Mouse (Mus musculus): ENCODE data around the gene Ttll11.
A peak's percentile ranks its signal among the peaks of the same experiment; 100 is the strongest.

Ttll11 gene

DNA sequence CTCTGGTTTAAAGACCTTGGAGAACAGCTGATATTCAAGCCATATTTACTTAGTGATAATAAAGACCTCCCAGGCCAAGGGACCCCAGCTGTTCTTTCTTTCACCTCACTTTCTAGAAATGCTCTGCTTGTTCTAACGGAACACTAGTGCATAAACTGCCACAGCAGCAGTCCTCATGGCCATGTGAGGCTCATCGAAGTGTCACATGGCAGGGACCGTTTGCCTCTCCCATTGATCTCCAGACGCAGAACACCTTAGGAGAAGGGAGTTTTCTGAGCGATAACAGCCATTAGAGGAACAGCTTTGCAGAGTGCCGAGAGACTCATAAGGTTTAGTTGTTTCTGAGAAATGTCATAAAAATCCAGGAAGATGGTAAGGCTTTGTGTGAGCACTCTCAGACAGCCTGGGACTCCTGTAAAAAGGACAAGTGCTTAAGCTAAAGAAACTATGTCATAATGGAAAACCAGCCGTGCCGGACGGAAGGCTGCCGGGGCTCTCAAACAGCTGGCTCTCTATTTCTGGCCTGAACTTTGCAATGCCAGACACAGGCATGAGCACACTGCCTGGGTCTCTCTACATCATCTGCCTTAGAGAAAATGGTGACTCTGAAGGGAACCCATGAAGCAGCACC lies 13.7 kb downstream of the Ttll11 start:
- DNase-seq (ENCODE audit: low spot score in 2 of 2), result no peak

DNA sequence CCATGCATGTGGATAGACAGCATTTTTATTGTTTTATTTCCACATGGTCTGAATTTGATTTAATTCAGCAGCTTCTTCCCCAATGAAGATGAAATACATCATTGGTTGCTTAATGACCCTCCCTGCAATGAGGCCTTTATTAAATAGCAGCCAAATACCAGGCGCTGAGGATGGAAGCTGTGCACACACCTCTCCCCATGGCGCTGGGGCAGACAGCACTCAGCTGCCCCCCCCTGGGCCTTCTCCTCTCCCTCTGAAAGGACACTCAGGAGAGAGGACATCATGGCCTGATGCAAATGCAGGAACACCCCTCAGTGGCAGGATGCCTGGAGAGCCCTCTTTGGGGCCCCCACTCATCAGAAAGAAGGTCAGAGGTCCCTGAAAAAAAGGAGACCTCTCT lies 16.4 kb downstream of the Ttll11 start:
- no peak for DNase-seq (ENCODE audit: low spot score in 2 of 2)

DNA sequence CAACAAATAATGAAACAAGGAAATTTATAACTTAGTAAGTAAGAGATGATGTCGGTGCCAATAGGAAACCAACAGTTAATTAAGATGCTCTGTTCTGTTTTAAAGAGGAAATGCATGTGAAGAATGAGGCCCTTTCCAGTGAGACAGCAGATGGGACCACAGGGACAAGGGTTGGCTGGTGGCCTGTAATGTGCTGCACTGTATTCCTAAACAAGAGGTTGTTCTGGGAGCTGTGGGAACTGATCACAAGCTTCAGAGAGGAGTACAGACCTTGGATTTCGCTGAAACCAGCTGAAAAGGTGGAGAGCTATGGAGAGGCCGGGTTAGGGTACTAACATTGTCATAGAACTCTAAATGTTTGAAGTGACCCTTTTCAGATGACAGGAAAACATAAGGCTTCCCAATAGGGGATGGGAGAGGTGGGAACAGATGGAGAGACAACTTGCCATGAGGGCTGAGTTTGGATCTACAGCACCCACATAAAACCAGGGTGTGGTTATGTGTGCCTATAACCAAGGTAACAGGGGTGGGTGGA lies 18.1 kb downstream of the Ttll11 start:
- DNase-seq (ENCODE audit: low spot score in 2 of 2), result no peak

DNA sequence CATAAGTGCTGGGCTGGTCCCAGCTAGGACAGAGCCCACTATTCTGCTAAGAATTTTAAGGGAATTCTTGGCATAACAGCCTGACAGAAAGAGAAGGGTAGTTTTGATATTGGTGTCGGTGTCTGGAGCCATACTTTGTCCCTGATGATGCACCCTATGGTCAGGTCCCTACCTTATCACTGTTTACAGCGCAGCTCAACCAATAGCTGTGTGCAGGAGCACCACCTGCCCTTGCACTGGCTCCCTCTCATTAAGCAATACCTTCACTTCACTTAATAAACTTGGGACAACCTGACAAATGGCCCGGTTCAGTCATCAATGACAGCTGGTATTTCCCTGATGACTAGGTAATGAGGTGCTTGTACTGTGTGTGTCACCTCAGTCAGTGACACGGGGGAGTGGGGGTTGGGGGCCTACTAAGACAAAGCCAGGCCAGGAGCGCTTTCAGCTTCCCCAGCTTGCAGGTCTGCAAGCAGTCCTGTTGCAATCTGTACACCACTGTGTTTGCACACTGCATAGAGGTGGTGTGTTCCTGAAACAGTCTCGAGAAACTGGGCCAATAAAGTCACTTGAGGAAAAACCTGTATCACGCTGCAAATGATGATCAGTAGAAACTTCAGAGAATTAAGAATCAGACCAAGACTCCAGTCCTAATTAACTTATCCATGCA lies 22.1 kb downstream of the Ttll11 start:
- no peak for DNase-seq (ENCODE audit: low spot score in 2 of 2)

DNA sequence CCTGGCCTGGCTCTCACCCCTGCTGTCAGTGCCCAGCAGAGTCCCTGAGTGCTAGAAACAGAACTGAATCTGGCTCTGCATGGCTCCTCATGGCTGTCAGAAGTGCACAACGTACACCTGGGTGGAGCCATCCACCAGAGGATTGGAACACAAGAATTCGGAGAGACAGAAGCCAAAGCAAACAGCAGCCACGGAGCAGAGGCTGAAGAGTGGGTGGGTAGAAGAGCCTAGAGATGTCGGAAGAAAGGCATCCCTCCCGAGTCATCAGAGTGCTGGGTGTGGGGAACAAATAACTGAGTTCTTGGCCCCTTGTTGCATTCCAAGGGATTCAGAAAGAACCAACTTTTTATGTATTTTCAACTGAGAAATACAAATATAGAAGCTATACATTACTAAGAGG lies 24.5 kb downstream of the Ttll11 start:
- no peak for DNase-seq (ENCODE audit: low spot score in 2 of 2)

DNA sequence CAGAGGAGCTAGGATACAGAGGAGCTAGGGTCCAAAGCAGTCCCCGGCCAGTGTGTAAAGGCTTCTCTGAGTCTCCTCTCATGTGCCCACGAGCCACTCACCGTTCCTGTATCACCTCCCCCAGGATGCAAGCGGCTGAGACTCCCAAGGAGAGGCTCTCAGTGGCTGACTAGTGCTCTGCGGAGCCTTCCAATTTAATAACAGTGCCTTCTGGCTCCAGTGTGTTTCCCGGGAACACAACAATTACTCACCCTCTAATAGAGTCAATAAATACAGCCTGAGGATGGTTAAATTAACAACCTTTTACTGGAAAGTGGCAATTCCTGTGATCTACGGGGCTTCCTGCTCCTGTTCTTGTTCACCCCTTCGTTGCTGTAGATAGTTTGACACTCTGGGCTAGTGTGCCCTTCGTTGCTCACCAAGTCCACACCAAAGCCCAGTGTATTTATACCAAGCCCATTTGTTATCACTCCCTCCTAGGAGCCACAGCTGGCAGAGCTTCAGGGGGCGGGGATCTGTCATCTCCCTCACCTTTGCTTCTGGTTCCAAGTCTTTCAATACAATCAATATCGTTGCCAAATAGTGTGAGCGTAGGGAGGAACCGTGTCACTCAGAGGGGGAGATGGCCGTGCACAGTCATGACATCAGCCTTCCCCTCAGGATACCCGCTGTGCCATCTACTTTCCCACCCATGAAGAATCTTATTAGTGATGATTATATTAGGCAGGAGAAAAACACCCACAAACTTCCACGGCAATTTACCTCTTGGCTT lies 27.3 kb downstream of the Ttll11 start:
- DNase-seq (ENCODE audit: low spot score in 2 of 2), result no peak

DNA sequence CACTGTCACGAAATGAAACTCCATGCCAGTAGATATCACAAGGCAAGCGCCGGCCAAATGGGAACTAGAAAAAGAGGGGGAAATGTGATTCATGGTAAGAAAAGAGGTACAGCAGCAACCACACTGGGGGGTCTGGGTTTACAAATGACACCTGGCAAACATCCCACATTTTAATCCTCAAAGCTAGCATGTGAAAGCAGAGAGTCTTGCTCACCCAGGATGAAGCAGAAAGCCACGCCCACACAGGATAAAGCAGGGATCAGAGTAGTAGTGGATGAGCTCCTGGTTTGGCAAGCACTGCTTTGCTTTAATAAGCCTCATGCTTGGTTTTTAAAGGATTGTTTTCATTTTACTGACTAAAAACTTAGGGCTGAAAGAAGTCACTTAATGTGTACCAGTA lies 34.8 kb downstream of the Ttll11 start:
- DNase-seq (ENCODE audit: low spot score in 2 of 2), result no peak

DNA sequence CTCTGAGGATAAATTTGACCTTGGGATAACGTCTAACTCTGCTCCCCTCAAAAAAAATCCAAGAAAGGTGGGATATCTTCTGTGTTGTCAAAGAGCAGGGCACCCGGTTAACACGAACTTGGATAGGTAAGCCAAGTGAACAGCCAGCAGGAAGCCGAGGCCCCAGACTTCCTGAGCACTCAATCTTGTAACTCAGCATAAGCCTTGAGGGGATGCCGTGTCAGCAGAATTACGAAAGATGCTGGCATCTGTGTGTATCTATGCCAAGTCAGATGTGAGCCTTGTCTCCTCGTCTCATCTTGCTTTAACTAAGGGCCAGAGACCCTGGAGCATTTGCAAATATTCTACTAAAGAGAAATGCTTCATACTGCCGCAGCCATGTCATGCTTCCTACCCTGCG lies 36.8 kb downstream of the Ttll11 start:
- no peak for DNase-seq (ENCODE audit: low spot score in 2 of 2)

DNA sequence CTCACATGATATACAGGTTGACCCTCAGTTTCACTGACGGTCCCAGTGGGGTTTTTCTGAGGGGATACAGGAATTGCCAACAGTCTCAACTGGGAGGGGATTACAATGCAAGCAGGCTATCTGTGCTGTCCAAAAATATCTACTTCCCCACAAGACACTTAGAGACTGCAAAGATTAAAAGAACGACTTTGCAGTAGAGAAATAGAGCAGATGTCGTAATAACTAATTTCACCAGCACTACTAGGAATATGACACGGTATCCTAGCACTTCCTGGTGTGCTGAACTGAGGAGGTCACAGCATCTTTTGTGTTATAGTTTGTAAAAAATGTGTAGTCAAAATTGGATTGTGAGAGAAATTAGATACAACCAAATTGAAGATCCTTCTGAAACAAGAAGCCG lies 44.7 kb downstream of the Ttll11 start:
- no peak for DNase-seq (ENCODE audit: low spot score in 2 of 2)

DNA sequence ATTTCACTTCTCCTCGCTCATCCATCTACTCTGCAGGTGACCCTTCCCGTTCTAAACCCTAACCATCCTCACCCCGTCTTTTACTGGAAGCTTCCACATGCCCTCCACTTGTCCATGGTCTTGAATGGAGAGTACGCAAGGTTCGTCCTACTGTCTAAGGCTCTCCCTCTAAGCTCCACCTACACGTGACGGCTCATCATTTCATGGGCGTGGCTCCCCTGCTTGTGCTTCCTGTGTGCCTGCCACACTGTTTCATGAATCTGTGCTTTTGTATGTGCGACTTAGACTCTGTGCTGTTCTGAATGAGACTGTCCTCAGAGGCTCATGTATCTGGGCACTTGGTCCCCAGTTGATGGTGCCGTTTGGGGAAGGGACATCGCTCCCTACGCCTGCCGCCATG lies 46.6 kb downstream of the Ttll11 start:
- DNase-seq (ENCODE audit: low spot score in 2 of 2), result no peak

DNA sequence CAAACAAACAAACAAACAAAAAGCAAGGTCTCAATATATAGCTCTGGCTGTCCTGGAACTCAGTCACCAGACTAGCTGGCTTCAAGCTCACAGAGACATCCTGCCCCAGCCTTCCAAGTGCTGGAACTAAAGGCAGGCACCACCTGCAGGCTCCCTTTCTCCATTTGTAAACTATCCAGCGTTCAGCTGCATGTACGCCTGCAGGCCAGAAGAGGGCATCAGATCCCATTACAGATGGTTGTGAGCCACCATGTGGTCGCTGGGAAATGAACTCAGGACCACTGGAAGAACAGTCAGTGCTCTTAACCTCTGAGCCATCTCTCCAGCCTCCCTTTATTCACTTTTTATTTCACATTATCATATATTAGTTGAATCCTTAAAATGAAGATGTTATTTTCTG lies 48.1 kb downstream of the Ttll11 start:
- DNase-seq (ENCODE audit: low spot score in 2 of 2), result no peak

DNA sequence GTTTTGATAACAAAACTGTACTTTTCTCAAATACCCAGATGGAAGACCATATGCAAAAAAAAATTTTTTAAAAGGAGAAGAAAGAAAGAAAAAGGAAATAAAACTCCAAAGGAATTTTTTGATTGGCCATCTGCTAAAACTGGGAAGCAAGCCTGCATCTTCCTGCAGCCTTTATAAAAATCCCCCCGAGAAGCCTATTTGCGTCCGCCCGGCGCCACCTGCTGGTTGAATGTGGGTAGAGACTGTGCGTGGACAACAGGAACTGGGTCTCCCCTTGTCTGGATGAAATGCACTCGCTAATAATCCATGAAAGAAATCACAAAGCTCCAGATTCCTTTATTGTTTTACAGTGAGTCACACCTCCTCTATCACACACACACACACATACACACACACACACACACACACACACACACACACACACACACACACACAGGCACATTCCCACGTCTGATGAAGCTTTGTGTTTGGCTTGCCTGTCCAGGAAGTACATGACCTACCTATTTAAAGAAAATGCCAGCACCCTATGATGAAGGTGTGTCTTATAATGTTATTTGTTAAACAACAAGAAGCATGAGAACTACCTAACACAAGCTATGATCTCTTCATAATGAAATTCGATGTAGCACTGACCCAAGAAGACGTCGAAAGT lies 49.1 kb downstream of the Ttll11 start:
- DNase-seq (ENCODE audit: low spot score in 2 of 2), result peak; percentile 44 to 62

DNA sequence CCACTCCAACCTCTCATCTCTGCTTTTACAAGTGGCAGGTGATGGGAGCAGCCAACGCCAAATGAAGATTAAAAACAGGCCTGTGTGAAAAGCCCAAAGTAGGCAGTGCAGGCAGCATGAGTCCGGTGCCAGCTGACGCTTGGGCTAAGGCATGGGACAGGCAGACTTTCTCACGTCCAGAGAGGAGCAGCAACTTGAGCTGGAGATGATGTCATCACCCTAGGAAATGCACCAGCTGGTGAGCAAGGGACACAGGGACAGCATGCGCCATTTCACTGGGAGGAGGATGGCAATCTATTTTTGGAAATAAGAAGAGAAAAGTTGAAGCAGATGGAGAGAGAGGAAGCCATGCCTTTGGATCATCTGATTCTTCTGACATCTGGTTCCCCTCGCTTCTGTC lies 51.6 kb downstream of the Ttll11 start:
- no peak for DNase-seq (ENCODE audit: low spot score in 2 of 2)

DNA sequence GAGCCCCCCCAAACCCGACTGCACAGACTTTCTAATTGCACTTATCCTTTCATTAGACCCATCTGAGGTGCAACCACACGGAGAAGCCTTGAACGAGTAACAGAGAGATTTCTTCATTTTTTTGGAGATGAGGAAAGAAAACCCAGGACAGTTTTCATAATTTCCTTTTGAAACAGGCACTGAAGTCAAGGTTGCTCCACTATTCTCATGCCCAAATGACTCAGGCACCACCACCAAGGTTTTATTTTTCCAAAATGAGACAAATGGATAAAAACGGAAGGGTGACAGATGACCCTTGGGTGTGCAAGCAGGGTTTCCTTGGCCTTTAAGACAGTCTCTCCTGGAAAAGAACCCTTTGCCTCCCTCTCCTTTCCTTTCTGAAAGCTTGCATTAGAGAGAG lies 54.8 kb downstream of the Ttll11 start:
- DNase-seq (ENCODE audit: low spot score in 2 of 2), result no peak

DNA sequence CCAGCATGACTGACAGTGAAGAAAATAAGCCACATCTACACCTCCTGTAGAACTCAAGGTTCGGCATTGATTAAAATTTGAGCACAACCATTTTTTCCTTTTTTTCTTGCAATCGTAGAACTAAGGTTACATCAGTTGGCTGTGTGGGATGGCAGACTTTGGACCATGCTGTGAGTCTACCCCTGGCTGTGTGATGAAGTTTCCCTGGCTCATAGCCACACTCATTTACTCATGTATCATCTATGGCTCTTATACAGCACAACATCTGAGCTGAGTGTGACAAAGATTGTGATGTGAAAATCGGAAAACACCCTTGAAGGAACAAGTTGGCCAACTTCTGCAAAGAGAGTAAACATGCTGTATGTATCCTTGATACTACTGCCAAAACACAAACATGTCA lies 56.8 kb downstream of the Ttll11 start:
- no peak for DNase-seq (ENCODE audit: low spot score in 2 of 2)

DNA sequence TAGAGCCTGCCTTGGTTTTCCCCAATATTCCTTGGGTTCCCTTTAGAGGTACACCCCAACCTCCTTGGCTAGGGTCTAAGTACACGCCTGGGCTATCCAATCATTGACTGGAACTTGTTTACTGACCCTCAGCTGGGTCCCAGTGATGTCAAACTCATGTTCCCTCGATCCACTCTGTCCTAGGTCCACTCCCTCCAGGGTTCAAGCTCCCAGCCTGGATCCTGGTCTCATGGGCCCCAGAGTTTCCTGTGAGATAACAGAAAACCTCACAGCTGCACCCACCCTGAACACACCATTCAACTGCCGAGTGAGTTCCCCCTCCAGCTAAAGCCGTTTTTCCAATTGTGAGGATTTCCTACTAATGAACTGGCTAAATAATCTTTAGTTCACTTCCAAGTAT lies 67.6 kb downstream of the Ttll11 start:
- DNase-seq (ENCODE audit: low spot score in 2 of 2), result no peak

DNA sequence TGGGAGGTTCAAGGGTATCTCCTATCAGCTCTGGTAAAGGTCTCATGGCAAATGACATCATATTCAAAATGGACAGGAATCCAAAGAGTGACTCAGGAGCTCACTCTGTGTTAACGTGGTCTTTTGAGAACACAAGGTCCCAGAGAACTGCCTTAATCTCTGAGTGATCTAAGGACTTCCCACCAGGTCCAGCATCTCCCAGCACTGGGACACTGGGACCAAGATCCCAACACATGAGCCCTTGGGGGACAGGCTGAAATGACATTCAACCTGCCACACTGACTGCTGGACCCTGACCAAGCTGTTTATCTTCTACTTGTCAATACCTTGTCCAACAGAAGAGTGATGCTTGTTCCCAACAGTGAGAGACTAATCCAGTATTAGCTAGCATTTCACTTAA lies 68.0 kb downstream of the Ttll11 start:
- DNase-seq (ENCODE audit: low spot score in 2 of 2), result no peak

DNA sequence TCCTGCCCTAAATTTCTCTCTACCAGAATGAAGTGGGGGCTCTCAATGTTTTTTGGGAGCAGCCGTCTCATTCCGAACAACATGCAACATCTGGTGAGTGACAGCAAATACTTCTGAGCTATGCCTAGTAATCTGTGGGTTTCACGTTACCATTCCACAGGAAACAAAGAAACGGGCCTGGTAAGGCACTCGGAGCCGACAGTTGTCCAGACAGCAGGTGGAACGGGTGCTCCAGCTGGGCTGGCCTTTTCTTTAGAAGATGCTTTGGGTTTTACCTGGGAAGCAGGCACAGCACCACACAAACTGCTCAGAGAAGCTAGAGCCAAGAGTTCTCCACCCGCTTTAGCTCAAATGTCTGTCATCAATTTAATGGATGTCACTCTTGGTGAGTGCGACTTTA lies 69.0 kb downstream of the Ttll11 start:
- no peak for DNase-seq (ENCODE audit: low spot score in 2 of 2)

DNA sequence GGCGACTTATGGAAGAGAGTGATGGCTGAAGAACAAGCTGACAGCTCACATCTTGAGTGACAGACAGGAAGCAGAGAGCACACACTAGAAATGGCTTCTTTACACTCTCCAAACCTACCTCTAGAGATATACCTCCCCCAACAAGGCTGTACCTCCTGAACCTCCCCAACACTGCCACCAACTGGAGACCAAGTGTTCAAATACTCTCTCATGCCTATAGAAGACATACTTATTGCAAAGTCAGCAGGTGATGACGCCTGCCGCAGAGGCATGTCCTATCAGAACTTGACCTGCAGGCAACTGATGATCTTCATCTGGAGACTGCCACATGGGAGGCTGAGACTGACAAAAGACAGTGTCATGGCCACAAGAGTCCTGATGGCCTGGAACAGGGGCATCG lies 70.4 kb downstream of the Ttll11 start:
- DNase-seq (ENCODE audit: low spot score in 2 of 2), result no peak

DNA sequence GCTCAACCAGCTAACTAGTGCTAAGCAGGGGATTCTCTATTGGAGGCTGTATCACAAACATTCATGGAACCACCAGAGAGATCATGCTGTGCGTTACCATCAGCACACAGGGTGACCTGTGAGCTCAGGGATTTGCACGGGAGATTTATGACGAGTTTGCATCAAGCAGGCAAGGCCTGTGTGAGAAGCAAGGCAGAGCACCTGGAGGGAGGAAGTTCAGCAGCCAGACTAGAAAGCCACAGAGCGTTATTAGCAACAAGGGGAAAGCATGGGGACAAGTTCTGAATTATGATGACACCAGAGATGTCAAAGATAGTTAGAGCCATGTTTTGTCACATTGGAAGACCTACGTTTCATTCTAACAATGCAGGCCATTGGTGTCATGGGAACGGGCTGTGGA lies 72.1 kb downstream of the Ttll11 start:
- DNase-seq (ENCODE audit: low spot score in 2 of 2), result no peak

DNA sequence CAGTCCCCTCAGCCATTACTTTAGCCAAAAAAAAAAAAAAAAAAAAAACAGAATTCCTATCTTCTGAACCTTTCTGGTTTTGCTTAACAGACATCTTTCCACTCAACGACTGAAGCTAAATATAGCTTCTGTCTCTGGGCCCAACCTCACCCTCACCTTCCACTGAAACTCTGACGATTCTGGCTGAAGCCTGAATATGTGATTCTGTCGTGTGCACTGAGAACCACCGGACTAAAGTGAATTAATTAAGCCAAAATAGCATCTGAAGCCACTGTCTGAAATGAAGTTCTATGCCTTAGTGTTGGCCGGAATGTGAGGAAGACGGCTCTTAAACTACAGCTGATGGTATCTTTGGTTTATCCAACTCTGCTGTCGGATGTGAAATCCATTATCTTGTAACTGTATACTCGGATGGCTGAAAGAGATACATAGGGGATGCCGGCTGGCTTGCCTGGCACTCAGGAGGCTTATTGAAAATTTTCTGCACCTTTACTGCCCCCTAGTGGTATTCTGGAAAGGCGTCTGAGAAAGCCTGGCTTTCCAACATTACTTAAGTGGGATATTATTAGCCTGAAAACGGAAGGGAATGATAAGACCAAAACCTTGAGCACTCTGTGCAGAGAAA lies 73.4 kb downstream of the Ttll11 start:
- peak; percentile 16 to 30 for DNase-seq (ENCODE audit: low spot score in 2 of 2)

DNA sequence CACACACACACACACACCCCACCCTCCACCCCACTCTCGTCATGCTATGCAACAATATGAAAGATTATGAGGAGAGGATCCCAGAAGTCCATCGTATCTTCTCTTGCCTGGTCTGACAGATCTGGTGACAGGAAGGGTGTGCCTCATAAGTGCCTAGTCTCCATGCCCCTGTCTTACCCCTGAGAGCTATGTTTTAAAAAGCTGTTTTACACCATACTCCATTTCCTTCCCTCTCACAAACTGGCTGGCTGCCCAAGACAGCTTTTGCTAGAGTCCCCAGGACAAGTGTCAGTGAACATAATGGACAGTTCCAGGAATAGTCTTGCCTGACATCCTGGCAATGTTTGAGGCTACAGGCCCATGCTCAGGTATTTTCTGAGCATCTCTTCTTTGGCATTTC lies 78.9 kb downstream of the Ttll11 start:
- no peak for DNase-seq (ENCODE audit: low spot score in 2 of 2)

All from urinary bladder, adult 18-20 months (tissue).